Mouse (Mus musculus) gastrocnemius, postnatal 25 days (tissue): ENCODE data around the gene Pip5k1a. TPM values are rescaled to one million over a fixed set of nuclear protein-coding genes. Genes with fewer than 3 reads are reported as not detected.

Source experiments
- microRNA-seq, 2 experiments: library from miRNA; unstranded; fragments of <30 nt; microRNA quantifications; one replicate each; pipeline ENCODE4 v1.2.0; 2021; ENCODE audit warnings: borderline replicate concordance in 2 of 2
- total RNA-seq, 2 experiments: library from RNA; stranded (reverse); gene quantifications; 1 replicate in 1 of 2; 2 replicates in 1 of 2; pipeline ENCODE4 v1.2.3; 2021

Pip5k1a gene
- total RNA-seq, 2 experiments from 2014 or later: 16.3 to 19.4 TPM

Small RNAs within 50 kb of the gene (microRNA-seq; reads per million reads assigned to microRNA genes)
- gene Mir8099-1: 0 reads per million in 2 experiments

Other genes with a start within 250 kb of the Pip5k1a start
- gene Psmb4, start 220.0 kb downstream of the Pip5k1a start, total RNA-seq: 100 to 1,000 TPM; 172 to 192 TPM
- gene Selenbp1, start 173.9 kb downstream of the Pip5k1a start, total RNA-seq: 10 to 100 TPM; 10.7 to 15.2 TPM
- 1 to 10 TPM; 3.3 to 6.6 TPM for gene Rfx5, start 152.9 kb downstream of the Pip5k1a start, total RNA-seq
- 10 to 100 TPM; 20.2 to 23.8 TPM for gene Pi4kb, start 132.2 kb downstream of the Pip5k1a start, total RNA-seq
- gene Zfp687, start 91.5 kb downstream of the Pip5k1a start, total RNA-seq: 1 to 10 TPM; 8.4 to 8.9 TPM
- 100 to 1,000 TPM; 163 to 181 TPM for gene Psmd4, start 64.3 kb downstream of the Pip5k1a start, total RNA-seq
- gene Vps72, start 4.1 kb upstream of the Pip5k1a start, total RNA-seq: 10 to 100 TPM; 36.0 to 40.4 TPM
- 100 to 1,000 TPM; 481 to 623 TPM for gene Tmod4, start 17.5 kb upstream of the Pip5k1a start, total RNA-seq
- 10 to 100 TPM; 26.6 to 34.1 TPM for gene Scnm1, start 27.1 kb upstream of the Pip5k1a start, total RNA-seq
- gene Lysmd1, start 27.2 kb upstream of the Pip5k1a start, total RNA-seq: 1 to 10 TPM; 6.4 to 7.0 TPM
- under 1 TPM; 0.48 to 0.97 TPM for gene Tnfaip8l2, start 35.4 kb upstream of the Pip5k1a start, total RNA-seq
- 100 to 1,000 TPM in 1 of 2 experiments, 10 to 100 TPM in 1; 98.2 to 101 TPM for gene Sema6c, start 53.5 kb upstream of the Pip5k1a start, total RNA-seq
- 1 to 10 TPM; 8.2 to 8.3 TPM for gene Gabpb2, start 111.0 kb upstream of the Pip5k1a start, total RNA-seq
- 10 to 100 TPM; 15.5 TPM for gene Cdc42se1, start 121.8 kb upstream of the Pip5k1a start, total RNA-seq
- gene Mllt11, start 125.2 kb upstream of the Pip5k1a start, total RNA-seq: 10 to 100 TPM; 34.4 to 42.4 TPM
- gene Gm128, start 134.7 kb upstream of the Pip5k1a start, total RNA-seq: not detected
- gene Bnipl, start 144.3 kb upstream of the Pip5k1a start, total RNA-seq: not detected
- 10 to 100 TPM; 19.9 to 22.8 TPM for gene Mindy1, start 174.4 kb upstream of the Pip5k1a start, total RNA-seq
- 10 to 100 TPM; 36.5 to 38.3 TPM for gene Prune1, start 175.1 kb upstream of the Pip5k1a start, total RNA-seq
- gene Anxa9, start 200.2 kb upstream of the Pip5k1a start, total RNA-seq: under 1 TPM; 0.15 to 0.27 TPM
- 10 to 100 TPM; 20.3 to 21.7 TPM for gene Cers2, start 207.9 kb upstream of the Pip5k1a start, total RNA-seq